Mouse (Mus musculus): ENCODE results near the gene Tmem147. TPM values are rescaled to one million over a fixed set of nuclear protein-coding genes. Genes with fewer than 3 reads are reported as not detected.

The Tmem147 gene
- 168 TPM for polyA plus RNA-seq (2012; fragmentation: generic; extraction: Trizol)
- long read RNA-seq, experiment 1, transcript Tmem147-201 (7 exons, 870 nt): major isoform, 42 of 48 reads
- long read RNA-seq, experiment 1, partial matches to known transcripts: 1 of 48 reads
- long read RNA-seq, experiment 1, other reads (novel, unspliced or antisense): 3 of 48 reads
- long read RNA-seq, experiment 2, transcript Tmem147-201 (7 exons, 870 nt): major isoform, 10 of 12 reads
- long read RNA-seq, experiment 2, partial matches to known transcripts: 0 of 12 reads
- long read RNA-seq, experiment 2, other reads (novel, unspliced or antisense): 1 of 12 reads

- Histone ChIP-seq H3K36me3 (ENCODE audit: control insufficient read depth, insufficient read depth) (no peaks in the 10 kb centered on the region), H3ac (ENCODE audit: control insufficient read depth, insufficient read length, low read depth) (peak within 1 kb of the TSS; percentile 83), H3K79me3 (ENCODE audit: low read depth) (peaks cover 7% of the 10 kb centered on the region), H3K79me2 (ENCODE audit: control insufficient read depth, insufficient read depth) (peaks cover 15% of the 10 kb centered on the region), H3K27me3 (ENCODE audit: control insufficient read depth, insufficient read depth, insufficient read length) (no peaks in the 10 kb centered on the region), H3K4me3 (ENCODE audit: insufficient read depth, poor library complexity, severe bottlenecking) (peak within 1 kb of the TSS; percentile 48)
- no peak for TF ChIP-seq FOSL1 (IDR thresholded peaks at IDR 0.05; ENCODE audit: insufficient read depth, low read length, poor library complexity, severe bottlenecking)
- no peak for TF ChIP-seq USF1 (IDR thresholded peaks at IDR 0.05; ENCODE audit: low read depth)
- TF ChIP-seq MYOG (IDR thresholded peaks at IDR 0.05; ENCODE audit: control insufficient read depth, extremely low read depth, insufficient read length): no peak
- peak; percentile 16 for TF ChIP-seq MYOD1 (IDR thresholded peaks at IDR 0.05; ENCODE audit: control insufficient read depth, insufficient read length, low read depth)
- TF ChIP-seq CEBPB (IDR thresholded peaks at IDR 0.05; ENCODE audit: low read depth): no peak
- TF ChIP-seq MAX (IDR thresholded peaks at IDR 0.05): peak; percentile 69
- TF ChIP-seq CTCF (IDR thresholded peaks at IDR 0.05; ENCODE audit: control insufficient read depth, insufficient read depth, insufficient read length): no peak
Observed at GRCm38 (mm10) chr7:30729396-30730063, at the start of gene Tmem147. Tmem147 (minus strand) TSS chr7:30729540.

- Histone ChIP-seq H3K36me3 (ENCODE audit: control insufficient read depth, insufficient read depth) (no peaks in the 10 kb centered on the region), H3K27me3 (ENCODE audit: control insufficient read depth, insufficient read depth, insufficient read length) (no peaks in the 10 kb centered on the region), H3ac (ENCODE audit: control insufficient read depth, insufficient read length, low read depth) (no peak overlapping the region), H3K79me3 (ENCODE audit: low read depth) (no peaks in the 10 kb centered on the region), H3K79me2 (ENCODE audit: control insufficient read depth, insufficient read depth) (no peaks in the 10 kb centered on the region), H3K4me3 (ENCODE audit: insufficient read depth, poor library complexity, severe bottlenecking) (no peak overlapping the region)
- no peak for TF ChIP-seq USF1 (IDR thresholded peaks at IDR 0.05; ENCODE audit: low read depth)
- TF ChIP-seq MYOD1 (IDR thresholded peaks at IDR 0.05; ENCODE audit: control insufficient read depth, insufficient read length, low read depth): no peak
- TF ChIP-seq CTCF (IDR thresholded peaks at IDR 0.05; ENCODE audit: control insufficient read depth, insufficient read depth, insufficient read length): no peak
- TF ChIP-seq MYOG (IDR thresholded peaks at IDR 0.05; ENCODE audit: control insufficient read depth, extremely low read depth, insufficient read length): no peak
- TF ChIP-seq CEBPB (IDR thresholded peaks at IDR 0.05; ENCODE audit: low read depth): no peak
- no peak for TF ChIP-seq MAX (IDR thresholded peaks at IDR 0.05)
Observed at GRCm38 (mm10) chr7:30777911-30778310, 48.6 kb upstream of the Tmem147 start.

- no peak for TF ChIP-seq MYOD1 (IDR thresholded peaks at IDR 0.05; ENCODE audit: control insufficient read depth, insufficient read length, low read depth)
- TF ChIP-seq MYOG (IDR thresholded peaks at IDR 0.05; ENCODE audit: control insufficient read depth, extremely low read depth, insufficient read length): no peak
- Histone ChIP-seq H3K4me3 (ENCODE audit: insufficient read depth, poor library complexity, severe bottlenecking) (no peak overlapping the region), H3K79me2 (ENCODE audit: control insufficient read depth, insufficient read depth) (no peaks in the 10 kb centered on the region), H3ac (ENCODE audit: control insufficient read depth, insufficient read length, low read depth) (no peak overlapping the region), H3K79me3 (ENCODE audit: low read depth) (no peaks in the 10 kb centered on the region), H3K27me3 (ENCODE audit: control insufficient read depth, insufficient read depth, insufficient read length) (no peaks in the 10 kb centered on the region), H3K36me3 (ENCODE audit: control insufficient read depth, insufficient read depth) (no peaks in the 10 kb centered on the region)
Observed at GRCm38 (mm10) chr7:30777081-30777579, 47.8 kb upstream of the Tmem147 start.

- no peaks in the 10 kb centered on the region for H3K79me2 ChIP-seq (ENCODE audit: control insufficient read depth, insufficient read depth)
- no peaks in the 10 kb centered on the region for H3K36me3 ChIP-seq (ENCODE audit: control insufficient read depth, insufficient read depth)
- no peaks in the 10 kb centered on the region for H3K27me3 ChIP-seq (ENCODE audit: control insufficient read depth, insufficient read depth, insufficient read length)
- no peak for TF ChIP-seq CEBPB (IDR thresholded peaks at IDR 0.05; ENCODE audit: low read depth)
- no peak for TF ChIP-seq USF1 (IDR thresholded peaks at IDR 0.05; ENCODE audit: low read depth)
- no peak for TF ChIP-seq MAX (IDR thresholded peaks at IDR 0.05)
- no peak for TF ChIP-seq MYOG (IDR thresholded peaks at IDR 0.05; ENCODE audit: control insufficient read depth, extremely low read depth, insufficient read length)
- TF ChIP-seq FOSL1 (IDR thresholded peaks at IDR 0.05; ENCODE audit: insufficient read depth, low read length, poor library complexity, severe bottlenecking): no peak
- no peak for TF ChIP-seq MYOD1 (IDR thresholded peaks at IDR 0.05; ENCODE audit: control insufficient read depth, insufficient read length, low read depth)
- TF ChIP-seq CTCF (IDR thresholded peaks at IDR 0.05; ENCODE audit: control insufficient read depth, insufficient read depth, insufficient read length): no peak
- no peak overlapping the region for H3ac ChIP-seq (ENCODE audit: control insufficient read depth, insufficient read length, low read depth)
- H3K4me3 ChIP-seq (ENCODE audit: insufficient read depth, poor library complexity, severe bottlenecking): no peak overlapping the region
- no peaks in the 10 kb centered on the region for H3K79me3 ChIP-seq (ENCODE audit: low read depth)
Observed at GRCm38 (mm10) chr7:30776104-30776503, 46.8 kb upstream of the Tmem147 start.

- no peaks in the 10 kb centered on the region for H3K79me2 ChIP-seq (ENCODE audit: control insufficient read depth, insufficient read depth)
- H3K36me3 ChIP-seq (ENCODE audit: control insufficient read depth, insufficient read depth): no peaks in the 10 kb centered on the region
- no peaks in the 10 kb centered on the region for H3K79me3 ChIP-seq (ENCODE audit: low read depth)
- peaks cover 15% of the 10 kb centered on the region for H3K27me3 ChIP-seq (ENCODE audit: control insufficient read depth, insufficient read depth, insufficient read length)
- no peak overlapping the region for H3ac ChIP-seq (ENCODE audit: control insufficient read depth, insufficient read length, low read depth)
- TF ChIP-seq MYOG (IDR thresholded peaks at IDR 0.05; ENCODE audit: control insufficient read depth, extremely low read depth, insufficient read length): no peak
- no peak for TF ChIP-seq CTCF (IDR thresholded peaks at IDR 0.05; ENCODE audit: control insufficient read depth, insufficient read depth, insufficient read length)
- no peak for TF ChIP-seq FOSL1 (IDR thresholded peaks at IDR 0.05; ENCODE audit: insufficient read depth, low read length, poor library complexity, severe bottlenecking)
- TF ChIP-seq MAX (IDR thresholded peaks at IDR 0.05): no peak
- no peak for TF ChIP-seq USF1 (IDR thresholded peaks at IDR 0.05; ENCODE audit: low read depth)
- TF ChIP-seq MYOD1 (IDR thresholded peaks at IDR 0.05; ENCODE audit: control insufficient read depth, insufficient read length, low read depth): no peak
- TF ChIP-seq CEBPB (IDR thresholded peaks at IDR 0.05; ENCODE audit: low read depth): no peak
- H3K4me3 ChIP-seq (ENCODE audit: insufficient read depth, poor library complexity, severe bottlenecking): no peak overlapping the region
Observed at GRCm38 (mm10) chr7:30769236-30769635, 39.9 kb upstream of the Tmem147 start.
